Mouse (Mus musculus) MEL (cell line): ENCODE data around the gene Lmntd1.

ENCODE experiments used
- CTCF ChIP-seq, 3 experiments: IDR thresholded peaks in 2 of 3; conservative IDR thresholded peaks in 1 of 3; 2 replicates each; pipeline ENCODE4 v1.5.1; 2011 to 2012; ENCODE audit warnings: low read length in 3 of 3, low read depth in 2 of 3, mild to moderate bottlenecking in 2 of 3, improper control_type of control experiment in 1 of 3, inconsistent platforms in 1 of 3, mixed read lengths in 1 of 3, moderate library complexity in 1 of 3; ENCODE audit not compliant: control insufficient read depth in 1 of 3, insufficient read depth in 1 of 3, poor library complexity in 1 of 3, severe bottlenecking in 1 of 3
- NELFE ChIP-seq: IDR thresholded peaks from 2 replicates; pipeline ENCODE4 v1.6.1; 2011; ENCODE audit warnings: low read depth, low read length, improper control_type of control experiment

- TF ChIP-seq CTCF (IDR thresholded peaks at IDR 0.05 in 2 of 3, conservative IDR thresholded peaks at IDR 0.05 in 1 of 3; ENCODE audit: control insufficient read depth in 1 of 3, insufficient read depth in 1 of 3, low read depth in 2 of 3, low read length in 3 of 3, poor library complexity in 1 of 3, severe bottlenecking in 1 of 3) (no peak), NELFE (no peak)
Observed at GRCm38 (mm10) chr6:145607746-145608145, 6.4 kb downstream of the Lmntd1 start.
